Mouse (Mus musculus): ENCODE measurements at regions not wholly inside any gene's neighbourhood (a gene's known extent, or its start where the extent isn't known, plus 50 kb on each side); places are given as distances from the start of the nearest gene placed in this dataset.

DNA sequence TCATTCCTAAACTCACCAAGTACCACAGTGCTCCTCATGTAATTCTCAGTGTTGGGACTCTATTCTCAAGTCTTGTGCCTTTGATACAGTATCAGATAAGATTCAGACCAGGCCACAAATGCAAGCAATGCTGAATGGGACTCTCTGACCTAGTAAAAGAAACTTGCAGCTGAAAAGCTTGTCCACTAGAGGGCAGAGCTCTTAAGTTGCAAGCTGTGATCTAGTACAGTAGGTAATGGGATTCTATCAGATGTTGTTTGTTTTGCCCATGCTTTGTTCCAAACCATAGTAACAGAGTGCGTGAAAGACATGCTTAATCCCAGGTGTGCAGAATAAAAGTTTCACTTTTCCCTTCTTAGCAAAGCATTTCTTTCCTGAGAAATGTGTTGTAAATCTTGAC is 383.2 kb upstream of the Chrm2 start:
- peak; percentile 56 for DNase-seq (ENCODE audit: low read depth)

DNA sequence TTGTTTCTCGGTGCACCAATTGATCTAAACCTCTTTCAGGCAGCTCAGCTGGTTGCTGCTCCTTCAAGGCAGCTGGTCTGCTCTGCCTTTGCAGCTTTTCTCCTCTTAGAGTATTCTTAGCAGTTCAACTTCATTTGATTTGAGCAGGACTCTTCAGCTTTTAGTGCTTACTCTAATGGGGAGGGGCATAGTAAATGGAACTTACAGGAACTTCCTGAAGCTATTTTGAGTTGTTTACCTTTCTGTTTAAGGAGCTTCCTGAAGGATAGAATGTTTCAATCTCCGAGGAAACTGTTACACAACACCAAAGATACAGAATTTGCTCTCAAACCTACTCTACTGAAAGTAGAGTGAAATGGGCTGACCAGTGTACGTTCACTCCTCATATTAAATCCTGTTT is 385.8 kb upstream of the Chrm2 start:
- DNase-seq (ENCODE audit: low read depth): no peak

DNA sequence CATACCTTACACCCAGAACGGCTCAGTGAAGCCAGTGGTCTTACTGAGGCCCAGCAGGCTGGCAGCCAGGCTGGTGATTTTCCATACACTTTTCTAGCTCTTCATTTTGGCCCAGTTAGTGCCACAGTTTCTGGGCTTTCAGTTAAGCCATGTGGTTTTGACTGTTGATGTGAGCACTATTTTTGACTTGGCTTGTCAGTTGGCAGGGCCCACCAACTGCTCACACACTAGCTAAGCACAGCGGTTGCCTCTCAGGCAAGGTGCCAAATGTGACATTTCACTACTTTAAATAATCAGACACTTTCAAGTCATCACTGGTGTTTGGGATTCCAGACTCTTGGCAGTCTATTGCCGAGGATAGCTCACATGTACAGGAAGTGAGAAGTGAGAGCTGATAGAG is 399.0 kb upstream of the Chrm2 start:
- peak; percentile 5 for DNase-seq (ENCODE audit: low read depth)

DNA sequence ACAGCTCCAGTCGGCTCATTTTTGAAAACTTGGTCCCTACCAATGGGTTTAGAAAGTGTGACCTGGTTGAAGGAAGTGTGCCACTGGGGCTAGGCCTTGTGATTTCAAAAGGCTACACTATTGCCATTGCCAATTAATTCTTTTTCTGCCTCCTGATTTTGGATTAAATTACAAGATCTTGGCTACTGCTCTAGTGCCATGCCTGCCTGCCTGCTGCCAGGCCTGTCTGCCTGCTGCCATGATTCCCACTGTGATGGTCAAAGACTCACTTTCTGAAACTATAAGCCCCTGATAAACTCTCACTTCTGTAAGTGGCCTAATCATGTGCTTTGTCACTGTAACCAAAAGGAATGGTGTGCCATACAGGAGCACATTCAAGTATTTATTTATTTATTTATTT is 400.4 kb upstream of the Mtpn start:
- DNase-seq (ENCODE audit: low read depth): no peak

DNA sequence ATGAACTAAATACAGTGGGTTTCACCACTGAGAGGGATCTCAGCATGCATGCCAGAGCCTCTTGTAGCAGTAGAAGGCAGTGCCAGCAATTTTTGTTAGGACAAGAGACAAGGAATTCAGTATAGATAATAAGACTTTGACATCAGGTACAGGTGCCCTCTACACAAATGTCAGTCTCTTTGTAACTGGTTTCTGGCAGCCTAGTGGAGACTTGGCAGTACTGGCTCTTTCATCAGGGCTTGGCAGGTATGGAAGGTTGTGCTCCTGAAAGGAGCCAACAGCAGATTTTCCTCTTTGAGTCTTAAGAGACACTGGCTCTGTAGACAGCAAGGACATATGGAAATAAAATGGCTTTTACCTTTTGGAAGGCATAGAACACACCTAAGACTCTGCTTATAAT is 384.5 kb upstream of the Mtpn start:
- no peak for DNase-seq (ENCODE audit: low read depth)

DNA sequence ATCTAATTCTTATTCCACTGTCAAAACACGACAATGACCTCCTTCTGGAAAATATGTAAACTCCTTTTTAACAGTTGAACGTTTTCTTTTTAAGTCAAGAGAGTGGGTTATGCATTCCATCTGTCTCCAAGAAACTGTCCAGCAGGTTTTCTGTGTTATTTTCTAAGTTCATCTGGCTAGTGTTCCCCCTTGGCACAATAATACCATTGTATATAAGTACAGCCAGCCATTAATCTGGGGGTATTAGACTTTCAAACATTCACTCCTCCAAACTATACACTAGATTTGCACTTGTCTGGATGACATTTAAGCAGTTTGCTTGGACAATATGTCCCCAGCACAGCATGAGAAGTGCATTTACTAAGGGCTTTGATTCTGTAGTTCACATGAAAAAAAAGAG is 358.3 kb upstream of the Mtpn start:
- DNase-seq (ENCODE audit: low read depth): no peak

DNA sequence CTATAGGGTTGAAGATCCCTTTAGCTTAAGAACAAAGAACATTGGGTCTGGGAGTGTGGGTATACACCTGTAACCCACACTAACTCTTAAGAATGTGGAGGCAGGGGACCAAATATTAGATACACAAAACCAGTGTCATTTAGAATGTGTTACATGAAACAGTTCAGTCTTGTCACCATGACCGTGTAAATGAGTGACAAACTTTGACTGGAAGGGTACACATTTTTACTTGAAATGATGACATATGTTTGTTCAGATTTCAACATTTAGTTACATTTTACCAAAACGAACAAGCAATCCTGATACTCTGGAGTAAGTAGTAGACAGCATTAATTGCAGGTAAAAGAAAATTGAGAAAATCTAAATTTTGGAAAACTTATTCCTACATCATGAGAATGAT is 356.0 kb upstream of the Mtpn start:
- DNase-seq (ENCODE audit: low read depth): no peak

DNA sequence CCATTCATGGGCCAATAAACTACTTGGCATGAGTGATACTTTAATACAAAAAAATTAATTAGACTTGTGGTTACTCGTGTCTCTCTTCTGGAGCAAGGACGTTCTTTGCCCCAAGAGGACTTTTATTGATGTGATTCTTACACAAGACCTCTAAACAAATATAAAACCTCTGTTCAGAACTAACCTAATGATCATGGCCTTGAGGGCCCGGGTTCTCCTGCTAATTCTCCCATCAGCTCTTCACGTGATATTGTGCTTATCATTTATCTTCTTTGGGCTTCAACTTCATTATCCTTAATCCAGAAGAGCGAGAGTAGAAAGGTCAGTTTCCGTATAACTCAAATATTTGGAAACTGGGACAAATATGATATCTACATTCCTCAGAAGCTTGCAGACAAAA is 335.0 kb upstream of the Mtpn start:
- DNase-seq (ENCODE audit: low read depth): no peak

DNA sequence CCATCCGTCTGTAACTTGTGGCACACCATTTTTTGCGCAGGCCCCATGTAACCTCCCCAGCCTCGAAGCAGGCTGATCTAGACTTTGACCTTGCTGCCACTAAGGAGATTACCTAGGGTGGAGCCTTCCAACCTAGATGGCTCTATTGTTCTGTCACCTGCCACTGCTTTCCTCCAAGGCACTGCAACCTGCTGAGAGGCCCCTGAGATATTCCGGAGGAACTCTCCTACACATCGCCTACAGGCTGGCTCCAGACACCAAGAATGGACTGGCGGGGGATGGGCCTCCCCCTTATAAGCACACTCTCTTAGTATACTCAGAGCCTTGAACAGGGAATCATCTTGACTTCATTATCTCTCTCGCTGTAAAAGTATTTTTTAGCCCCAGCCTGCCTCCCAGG is 331.7 kb upstream of the Mtpn start:
- DNase-seq (ENCODE audit: low read depth): no peak

DNA sequence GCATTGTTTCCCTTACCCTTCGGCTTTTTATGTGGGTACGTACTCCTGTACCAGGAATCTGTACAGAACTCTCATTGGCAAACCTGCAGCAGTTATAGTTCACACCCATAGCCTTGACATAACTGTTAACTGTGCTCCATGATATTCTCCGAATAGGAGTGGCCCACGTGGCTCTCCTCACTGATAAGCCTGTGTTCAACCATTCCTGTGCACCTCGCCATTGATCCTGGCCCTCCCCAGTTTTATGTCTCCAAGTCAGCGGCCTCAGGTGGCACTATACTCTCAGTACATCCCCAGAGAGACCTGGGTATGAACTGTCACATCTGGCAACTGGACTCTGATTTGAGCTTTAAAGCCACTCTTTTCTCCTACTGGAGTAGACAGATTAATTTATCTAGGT is 324.5 kb upstream of the Mtpn start:
- DNase-seq (ENCODE audit: low read depth): no peak

DNA sequence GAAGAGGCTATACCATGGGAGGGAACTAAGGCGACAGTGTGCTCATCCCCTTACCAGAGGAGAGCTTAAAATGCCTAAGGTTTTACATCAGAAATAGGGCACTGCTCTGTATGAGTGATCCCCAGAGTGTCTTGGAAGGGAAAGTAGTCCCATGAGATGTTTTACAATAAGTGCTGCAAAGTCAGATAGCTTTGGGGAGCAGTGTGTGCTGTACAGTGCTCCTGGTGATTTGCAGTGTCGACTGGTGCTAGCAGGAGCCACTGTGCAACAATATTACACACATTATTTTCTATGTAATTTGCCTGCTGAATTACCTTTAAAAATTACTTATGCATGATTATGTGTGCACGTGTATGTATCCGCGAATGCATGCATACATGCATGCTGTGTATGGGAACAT is 314.3 kb upstream of the Mtpn start:
- no peak for DNase-seq (ENCODE audit: low read depth)

DNA sequence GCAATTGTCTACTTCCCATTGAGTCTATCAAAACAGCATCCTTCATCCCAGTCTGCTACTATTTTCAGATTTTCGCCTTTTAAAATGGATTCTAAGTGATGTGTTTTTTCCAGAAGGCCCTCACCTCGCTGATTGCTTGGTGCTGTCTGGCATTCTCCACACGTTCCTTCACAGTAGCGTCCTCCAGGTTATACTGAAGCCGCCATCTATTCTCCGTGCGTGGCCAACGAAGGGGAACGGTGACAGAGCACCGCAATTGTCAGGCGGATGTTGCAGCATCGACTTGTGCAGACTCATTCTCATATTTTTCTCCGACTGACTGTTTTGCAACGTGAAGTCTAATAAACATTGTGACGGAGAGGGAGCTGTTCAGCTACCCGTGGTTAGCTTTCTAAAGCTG is 277.0 kb upstream of the Mtpn start:
- no peak for DNase-seq (ENCODE audit: low read depth)

DNA sequence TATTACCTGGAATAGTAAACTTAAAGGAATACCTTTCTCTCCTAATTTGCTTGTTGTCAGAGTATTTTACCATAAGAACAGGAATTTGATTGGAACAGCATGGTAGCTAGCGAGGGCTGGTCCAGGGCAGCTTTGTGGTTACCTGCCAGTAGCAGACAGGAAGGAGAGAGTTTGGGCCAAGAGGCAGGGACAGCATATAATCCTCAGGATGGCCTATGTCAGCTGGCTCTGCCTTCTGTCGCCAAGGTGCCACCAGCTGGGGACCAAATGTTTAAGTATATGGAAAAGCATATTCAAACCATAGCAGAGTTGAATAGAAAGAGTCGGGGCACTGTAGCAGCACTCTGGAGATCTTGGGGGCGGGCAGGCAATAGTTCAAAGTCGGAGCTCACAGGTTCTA is 274.8 kb upstream of the Mtpn start:
- DNase-seq (ENCODE audit: low read depth): no peak

DNA sequence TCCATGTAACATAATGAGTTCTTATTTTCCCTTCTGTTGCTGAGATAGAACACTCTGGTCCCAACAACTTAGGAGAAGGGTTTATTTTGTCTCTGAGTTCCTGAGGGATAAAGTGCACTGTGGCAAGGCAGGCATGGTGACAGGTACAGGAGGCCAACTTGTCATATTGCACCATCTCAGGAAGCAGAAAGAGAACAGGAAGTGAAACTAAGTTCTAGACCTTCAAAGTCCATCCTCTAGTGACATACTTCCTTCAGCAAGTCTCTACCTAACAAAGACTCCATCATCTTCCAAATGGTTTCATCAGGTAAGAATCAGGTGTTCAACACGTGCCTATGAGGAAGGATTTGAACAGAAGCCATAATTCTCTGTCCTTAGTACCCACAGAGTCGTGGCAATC is 266.1 kb upstream of the Mtpn start:
- no peak for DNase-seq (ENCODE audit: low read depth)

DNA sequence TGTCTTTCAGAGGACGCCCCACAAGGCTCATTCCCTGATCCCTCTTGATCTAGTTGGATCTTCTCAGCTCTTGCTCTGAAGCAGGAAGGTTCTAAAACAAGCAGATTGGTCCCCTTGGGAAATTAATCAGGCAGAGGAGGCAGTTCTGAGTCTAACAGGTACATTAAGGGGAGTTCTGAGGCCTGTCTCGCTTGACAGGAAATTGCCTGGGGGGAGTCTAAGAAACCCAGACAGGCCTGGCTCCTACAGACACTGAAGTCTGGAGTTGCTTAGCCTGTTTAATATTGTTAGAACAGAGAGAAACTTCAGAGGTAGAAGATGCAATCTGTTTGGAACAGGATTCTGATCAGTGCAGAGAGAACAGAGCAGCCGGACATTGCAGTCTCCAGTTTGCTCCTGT is 264.4 kb upstream of the Mtpn start:
- no peak for DNase-seq (ENCODE audit: low read depth)

DNA sequence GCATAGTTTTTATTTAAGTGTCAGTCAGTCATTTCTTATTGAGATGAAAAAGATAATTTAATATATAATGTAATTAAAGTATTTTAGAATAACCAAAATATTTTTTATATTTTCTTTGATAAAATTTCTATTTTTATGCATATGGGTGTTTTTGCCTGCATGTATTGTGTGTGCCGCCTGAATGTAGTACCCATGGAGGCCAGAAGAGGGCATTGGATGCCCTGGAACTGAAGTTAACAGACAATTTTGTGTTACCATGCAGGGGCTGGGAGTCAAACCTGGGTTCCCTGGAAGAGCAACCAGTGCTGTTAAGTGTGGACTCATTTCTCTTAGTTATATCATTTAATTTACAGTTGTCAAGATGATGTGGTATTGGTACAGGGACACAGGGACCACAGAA is 240.0 kb upstream of the Mtpn start:
- peak; percentile 19 for DNase-seq (ENCODE audit: low read depth)

DNA sequence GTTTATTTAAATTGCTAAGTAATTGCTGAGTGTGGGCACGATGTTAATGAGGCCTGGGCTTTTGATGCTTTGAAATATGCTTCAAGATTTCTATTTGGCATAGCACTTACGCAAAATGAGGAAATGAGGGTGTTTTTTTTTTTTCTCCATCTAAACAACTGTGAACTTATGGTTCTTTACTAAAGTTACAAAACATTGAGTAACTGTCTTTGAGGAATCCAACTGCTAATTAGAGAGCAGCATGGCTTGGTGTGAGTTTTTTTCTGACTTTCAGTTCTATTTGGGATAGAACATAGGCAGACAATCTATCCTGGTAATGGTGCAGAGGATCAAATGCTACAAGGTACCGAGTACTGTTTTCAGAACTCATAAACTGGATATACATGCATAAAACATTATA is 231.2 kb upstream of the Mtpn start:
- no peak for DNase-seq (ENCODE audit: low read depth)

DNA sequence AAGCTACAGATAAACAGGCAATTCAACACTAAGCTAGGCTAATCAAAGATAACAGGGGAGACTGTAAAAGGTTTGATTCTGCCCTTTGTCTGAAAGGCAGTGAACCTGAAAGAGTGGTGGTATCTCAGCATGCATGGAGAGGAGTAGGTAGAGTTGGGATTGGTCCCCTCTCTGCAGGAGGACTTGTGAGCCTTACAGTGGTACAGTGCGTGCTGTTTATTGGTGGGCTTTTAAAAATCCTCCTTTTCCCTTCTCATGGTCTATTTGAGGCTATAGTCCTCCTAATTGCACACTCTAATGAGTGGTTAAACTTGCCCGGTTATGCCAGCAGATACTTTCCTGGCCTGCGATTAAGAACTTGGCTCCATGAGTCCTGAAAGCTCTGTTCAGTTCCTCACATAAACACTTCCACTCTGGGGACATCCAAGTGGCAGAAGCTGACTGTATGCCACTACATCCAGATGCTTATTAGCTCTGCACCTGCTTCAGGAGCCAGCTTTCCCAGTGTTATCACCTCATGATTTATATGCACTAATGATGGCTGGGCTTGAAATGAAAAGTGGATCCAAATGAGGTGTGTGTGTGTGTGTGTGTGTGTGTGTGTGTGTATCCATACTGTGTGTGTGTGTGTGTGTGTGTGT is 220.0 kb upstream of the Mtpn start:
- DNase-seq (ENCODE audit: low read depth): no peak

DNA sequence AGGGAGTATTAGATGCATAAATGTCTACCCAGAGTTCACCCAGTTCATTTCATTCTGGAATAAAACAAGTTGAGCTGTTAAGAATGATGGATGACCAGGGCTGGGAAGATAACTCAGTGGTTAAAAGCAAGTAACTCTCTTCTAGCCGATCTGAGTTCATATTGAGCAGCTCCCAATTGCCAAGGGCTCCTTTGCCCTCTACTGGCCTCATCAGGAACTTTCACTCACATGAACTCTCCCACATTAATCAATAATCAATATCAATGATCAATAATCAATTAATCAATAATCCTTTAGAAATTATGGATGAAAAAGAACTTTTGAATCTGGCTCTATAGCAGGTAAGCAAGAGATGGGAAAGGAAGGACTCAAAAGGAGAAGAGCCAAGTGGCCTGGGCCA is 206.3 kb upstream of the Mtpn start:
- no peak for DNase-seq (ENCODE audit: low read depth)

DNA sequence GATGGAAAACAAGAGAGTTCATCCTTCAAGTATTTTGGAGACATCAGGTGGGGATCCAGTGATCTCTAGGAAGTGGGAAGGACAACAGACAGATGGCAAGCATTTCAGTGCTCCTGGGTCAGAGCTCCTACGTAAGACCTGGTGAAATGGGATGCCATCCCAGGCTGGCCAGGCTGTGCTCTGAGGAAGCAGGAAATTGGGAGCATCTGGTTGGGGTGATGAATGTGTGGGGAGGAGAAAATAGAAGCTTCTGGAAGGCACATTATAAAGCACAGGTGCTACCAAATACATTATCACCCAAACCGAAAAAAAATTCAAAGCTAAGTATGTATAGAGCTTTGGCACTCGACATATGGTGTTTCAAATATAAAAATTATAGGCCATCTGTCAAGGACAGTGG is 165.9 kb upstream of the Mtpn start:
- DNase-seq (ENCODE audit: low read depth): no peak

DNA sequence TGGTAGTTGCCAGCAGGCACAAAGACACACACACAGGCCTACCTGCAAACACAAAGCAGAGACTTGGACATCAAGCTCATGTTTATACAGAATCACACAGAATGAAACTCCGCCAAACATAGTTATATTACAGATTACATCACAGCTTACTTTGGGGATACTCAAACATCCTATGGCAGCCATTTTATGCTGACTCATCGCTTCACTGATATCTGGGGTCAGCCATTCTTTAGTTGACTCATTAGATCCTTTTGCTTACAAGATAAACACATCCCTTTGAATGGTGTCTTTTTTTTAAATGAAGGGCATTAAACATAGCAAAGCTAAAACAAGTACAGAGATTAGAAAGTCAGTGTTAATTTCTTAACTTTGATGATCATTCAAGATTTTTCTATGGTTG is 127.4 kb upstream of the Mtpn start:
- peak; percentile 14 for DNase-seq (ENCODE audit: low read depth)

DNA sequence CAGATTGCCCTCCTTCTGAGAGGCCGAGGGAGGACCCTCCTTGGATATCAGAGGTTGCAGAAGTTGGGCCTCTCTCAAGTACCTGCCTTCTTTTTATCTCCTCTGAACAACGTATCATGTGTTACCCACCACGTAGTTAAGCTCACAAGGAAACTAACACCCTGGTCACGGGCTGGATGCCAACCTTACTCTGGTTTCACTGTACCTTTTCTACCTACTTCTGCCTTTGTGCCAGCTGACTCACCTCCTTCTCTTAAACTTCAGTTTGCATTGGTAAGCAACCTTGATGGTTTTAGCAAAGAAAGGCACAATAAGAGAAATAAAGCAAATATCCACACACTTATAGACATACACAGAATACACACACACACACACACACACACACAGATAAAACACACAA is 111.7 kb upstream of the Mtpn start:
- no peak for DNase-seq (ENCODE audit: low read depth)

DNA sequence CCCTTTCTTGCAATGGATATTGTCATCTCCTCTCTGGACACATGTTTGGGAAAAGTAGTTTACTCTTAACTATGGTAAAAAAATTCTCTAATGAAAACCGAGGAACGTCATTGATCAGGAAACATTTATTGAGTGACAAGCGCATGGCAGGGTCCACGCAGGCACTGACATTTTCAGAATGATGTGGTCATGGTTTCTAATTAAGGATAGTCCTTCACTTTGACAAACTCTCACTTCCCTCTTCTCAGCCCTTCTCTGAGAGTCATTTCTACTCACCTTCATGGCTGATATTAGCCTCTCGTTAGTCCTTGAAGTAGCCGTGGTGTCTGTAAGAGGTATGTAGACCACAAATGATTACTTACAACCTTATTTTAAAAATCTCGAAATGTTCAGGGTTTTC is 105.5 kb upstream of the Mtpn start:
- no peak for DNase-seq (ENCODE audit: low read depth)

DNA sequence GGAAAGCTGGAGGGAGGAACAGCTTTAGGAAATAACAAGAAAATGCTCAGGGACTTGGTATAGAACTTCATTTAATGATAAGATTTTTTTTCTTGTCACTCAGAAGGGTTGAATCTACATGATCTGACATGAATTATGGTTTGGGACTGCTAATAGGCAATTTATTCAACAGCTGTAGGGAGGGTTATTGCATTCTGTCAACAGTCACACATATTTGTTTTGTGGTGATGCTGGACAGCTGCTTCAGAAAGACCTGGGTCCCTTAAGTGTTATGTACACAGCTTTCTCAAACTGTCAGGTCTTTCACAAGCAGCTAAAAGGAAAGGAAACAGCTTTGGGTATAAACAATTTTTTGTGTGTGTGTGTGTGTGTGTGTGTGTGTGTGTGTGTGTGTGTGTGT is 101.0 kb upstream of the Mtpn start:
- DNase-seq (ENCODE audit: low read depth): no peak

DNA sequence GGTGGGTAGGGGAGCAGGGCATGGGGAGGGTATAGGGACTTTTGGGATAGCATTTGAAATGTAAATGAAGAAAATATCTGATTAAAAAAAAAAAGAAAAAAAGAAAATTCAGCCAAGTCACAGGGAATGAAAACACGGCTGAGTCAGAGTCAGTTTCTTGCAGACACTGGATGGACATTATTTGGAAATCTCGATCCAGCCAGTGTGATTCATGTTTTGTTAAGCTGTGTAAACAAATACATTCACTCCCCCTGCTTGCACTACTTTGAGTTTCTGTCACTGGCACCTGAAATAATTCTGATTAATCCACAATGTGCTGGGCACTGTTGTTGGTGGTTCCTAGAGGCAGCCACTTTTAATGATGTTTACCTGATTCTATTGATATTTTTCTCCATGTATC is 68.6 kb upstream of the Mtpn start:
- peak; percentile 67 for DNase-seq (ENCODE audit: low read depth)

All from NIH3T3 (cell line).